Mouse (Mus musculus): ENCODE results near the gene Zyx. TPM values are rescaled to one million over a fixed set of nuclear protein-coding genes. Genes with fewer than 3 reads are reported as not detected.

Zyx gene
- polyA plus RNA-seq, 2 experiments = 152 to 176 TPM

DNA sequence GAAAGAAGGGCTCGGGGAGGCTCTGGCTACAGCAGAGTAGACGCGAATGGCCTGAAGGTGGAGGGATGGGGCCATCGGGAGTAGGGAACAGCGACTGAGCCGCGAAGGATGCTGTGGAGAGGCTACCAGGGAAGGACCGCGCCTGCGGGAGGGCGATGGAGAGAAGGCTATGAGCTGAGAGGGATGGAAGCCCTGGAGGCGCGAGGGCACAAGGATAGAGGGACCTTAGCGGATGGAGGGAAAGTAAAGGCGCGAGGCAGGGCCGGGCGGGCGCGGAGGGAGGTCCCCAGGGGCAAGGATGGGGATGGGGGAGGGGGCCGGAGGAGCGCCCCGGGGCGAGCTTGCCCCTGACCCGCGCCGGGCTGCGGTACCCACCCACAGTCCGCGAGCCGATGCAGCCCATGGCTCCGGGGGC is 25.4 kb upstream of the Zyx start:
- 0% methylated on average over 13 of the region's 32 CpGs for WGBS
- no peak overlapping the region for H3K27ac ChIP-seq (replicated peaks; ENCODE audit: low read depth, low read length)
- no peaks in the 10 kb centered on the region for H3K9me3 ChIP-seq (ENCODE audit: control insufficient read depth, low read length)
- DNase-seq (ENCODE audit: low spot score) = no peak
- no peak for TF ChIP-seq POLR2A (IDR thresholded peaks at IDR 0.05; ENCODE audit: borderline replicate concordance, extremely low read depth, insufficient read depth, insufficient read length)
- H3K4me1 ChIP-seq (ENCODE audit: control insufficient read depth, insufficient read depth, low read length) = peaks cover 5% of the 10 kb centered on the region
- ATAC-seq (ENCODE audit: low FRiP score, low read depth) = peak; percentile 20
- H3K4me2 ChIP-seq (replicated peaks; ENCODE audit: low read depth, low read length, severe bottlenecking) = peak overlapping the region; percentile 97
- peaks cover 23% of the 10 kb centered on the region for H3K27me3 ChIP-seq (ENCODE audit: control insufficient read depth, insufficient read depth, low read length)
- H3K9ac ChIP-seq (ENCODE audit: low read depth, low read length, severe bottlenecking) = peak overlapping the region; percentile 62
- peak overlapping the region; percentile 63 for H3K4me3 ChIP-seq (replicated peaks; ENCODE audit: low read length)
- H3K36me3 ChIP-seq (ENCODE audit: control insufficient read depth, insufficient read depth, low read length) = no peaks in the 10 kb centered on the region

DNA sequence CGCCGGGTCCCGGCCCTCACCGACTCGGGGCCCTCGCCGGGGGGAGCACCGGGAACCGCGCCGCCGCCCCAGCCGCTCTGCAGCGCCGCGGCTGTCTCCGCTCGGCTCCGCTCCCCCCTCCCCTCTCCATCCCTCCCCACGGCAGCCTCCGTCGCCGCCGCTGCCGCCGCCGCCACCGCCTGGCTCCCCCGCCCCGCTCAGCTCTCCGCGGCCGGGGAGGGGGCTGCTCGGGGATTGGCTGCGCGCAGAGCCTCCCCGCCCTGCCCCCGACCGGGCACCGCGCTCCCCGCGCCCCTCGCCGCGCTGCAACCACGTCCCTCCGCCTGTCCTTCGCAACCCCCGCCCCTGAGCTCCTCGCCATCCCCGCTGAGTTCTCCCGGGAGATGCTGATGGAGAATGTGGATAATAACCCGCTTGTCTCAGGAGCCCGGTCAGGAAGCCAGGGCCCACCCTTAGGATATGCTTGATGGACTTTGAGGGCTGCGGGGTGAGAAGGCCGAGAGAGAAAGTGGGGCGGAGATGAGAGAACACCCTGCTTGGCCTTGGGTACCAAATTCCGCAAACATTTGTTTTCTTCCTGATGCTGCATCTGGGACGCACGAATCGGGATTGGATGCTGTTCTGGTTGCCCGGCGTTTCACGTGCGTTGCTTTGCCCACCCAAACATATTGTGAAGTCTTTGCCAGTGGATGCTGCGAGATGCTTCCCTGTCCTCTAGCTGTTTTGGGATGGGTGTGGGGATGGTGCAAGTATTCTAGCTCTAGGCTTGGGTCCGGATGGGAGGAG is 24.8 kb upstream of the Zyx start, which contains the start of gene Fam131b:
Gene Fam131b, minus strand, starts transcription at position 162 of the 786 bp plus-strand sequence.
- under 1% methylated on average over 39 of the region's 68 CpGs for WGBS
- Histone ChIP-seq H3K4me3 (replicated peaks; ENCODE audit: low read length) (peak within 1 kb of the TSS; percentile 63), H3K4me1 (ENCODE audit: control insufficient read depth, insufficient read depth, low read length) (peaks cover 5% of the 10 kb centered on the region), H3K9ac (ENCODE audit: low read depth, low read length, severe bottlenecking) (peak within 1 kb of the TSS; percentile 62), H3K27me3 (ENCODE audit: control insufficient read depth, insufficient read depth, low read length) (peaks cover 23% of the 10 kb centered on the region), H3K36me3 (ENCODE audit: control insufficient read depth, insufficient read depth, low read length) (no peaks in the 10 kb centered on the region), H3K9me3 (ENCODE audit: control insufficient read depth, low read length) (no peaks in the 10 kb centered on the region), H3K4me2 (replicated peaks; ENCODE audit: low read depth, low read length, severe bottlenecking) (peak within 1 kb of the TSS; percentile 97), H3K27ac (replicated peaks; ENCODE audit: low read depth, low read length) (no peak within 1 kb of the TSS)
- peak; percentile 10 for DNase-seq (ENCODE audit: low spot score)
- TF ChIP-seq POLR2A (IDR thresholded peaks at IDR 0.05; ENCODE audit: borderline replicate concordance, extremely low read depth, insufficient read depth, insufficient read length) = no peak
- ATAC-seq (ENCODE audit: low FRiP score, low read depth) = peak; percentile 77

DNA sequence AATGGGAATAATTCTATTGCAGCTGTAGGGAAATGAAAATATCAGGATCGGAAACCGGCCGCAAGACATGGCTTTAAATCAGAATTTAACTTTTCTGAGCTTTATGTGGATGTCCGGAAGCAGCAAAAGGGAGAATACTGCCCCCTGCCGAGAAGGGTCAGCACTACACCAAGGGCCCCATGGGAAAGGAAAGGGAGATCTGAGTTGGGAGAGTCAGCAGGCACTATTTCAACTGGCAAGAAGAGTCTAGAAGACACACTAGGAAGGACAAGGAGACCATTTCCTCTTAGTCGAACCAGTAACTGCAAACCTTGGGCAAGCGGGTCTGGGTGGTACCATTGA is 24.2 kb upstream of the Zyx start:
- no peak for TF ChIP-seq POLR2A (IDR thresholded peaks at IDR 0.05; ENCODE audit: borderline replicate concordance, extremely low read depth, insufficient read depth, insufficient read length)

DNA sequence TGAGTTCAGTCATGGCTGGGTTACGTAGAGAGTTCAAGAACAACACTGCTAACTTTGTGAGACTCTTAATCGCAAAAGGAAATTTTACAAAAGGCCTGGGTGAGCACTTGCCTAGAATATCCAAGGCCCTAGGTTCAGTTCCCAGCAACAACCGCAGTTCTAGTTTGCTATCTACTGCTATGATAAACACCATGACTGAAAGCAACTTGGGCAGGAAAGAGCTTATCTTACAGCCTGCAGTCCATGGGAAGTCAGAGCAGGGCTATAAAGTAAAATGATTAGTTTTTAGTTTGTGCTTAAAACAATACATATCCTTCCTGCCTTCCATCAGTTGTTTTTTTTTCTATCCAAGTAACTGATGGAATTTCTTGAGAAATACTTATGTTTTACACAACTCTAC is 22.9 kb upstream of the Zyx start:
- H3K27ac ChIP-seq (replicated peaks; ENCODE audit: low read depth, low read length) = no peak overlapping the region
- no peak for ATAC-seq (ENCODE audit: low FRiP score, low read depth)
- H3K9me3 ChIP-seq (ENCODE audit: control insufficient read depth, low read length) = no peaks in the 10 kb centered on the region
- H3K4me3 ChIP-seq (replicated peaks; ENCODE audit: low read length) = no peak overlapping the region
- no peak for TF ChIP-seq POLR2A (IDR thresholded peaks at IDR 0.05; ENCODE audit: borderline replicate concordance, extremely low read depth, insufficient read depth, insufficient read length)
- peaks cover 5% of the 10 kb centered on the region for H3K4me1 ChIP-seq (ENCODE audit: control insufficient read depth, insufficient read depth, low read length)
- 89% methylated on average over 3 of the region's 3 CpGs for WGBS
- H3K9ac ChIP-seq (ENCODE audit: low read depth, low read length, severe bottlenecking) = no peak overlapping the region
- H3K4me2 ChIP-seq (replicated peaks; ENCODE audit: low read depth, low read length, severe bottlenecking) = no peak overlapping the region
- peaks cover 23% of the 10 kb centered on the region for H3K27me3 ChIP-seq (ENCODE audit: control insufficient read depth, insufficient read depth, low read length)
- no peaks in the 10 kb centered on the region for H3K36me3 ChIP-seq (ENCODE audit: control insufficient read depth, insufficient read depth, low read length)
- DNase-seq (ENCODE audit: low spot score) = no peak

More for the DNA sequence above, 24.2 kb upstream of the Zyx start:
- no peaks in the 10 kb centered on the region for H3K9me3 ChIP-seq (ENCODE audit: control insufficient read depth, low read length)
- H3K4me3 ChIP-seq (replicated peaks; ENCODE audit: low read length) = peak overlapping the region; percentile 63
- ATAC-seq (ENCODE audit: low FRiP score, low read depth) (no peak), DNase-seq (ENCODE audit: low spot score) (peak; percentile 56)
- peaks cover 23% of the 10 kb centered on the region for H3K27me3 ChIP-seq (ENCODE audit: control insufficient read depth, insufficient read depth, low read length)
- WGBS = 5% methylated on average over 7 of the region's 7 CpGs
- no peak overlapping the region for H3K27ac ChIP-seq (replicated peaks; ENCODE audit: low read depth, low read length)
- peaks cover 5% of the 10 kb centered on the region for H3K4me1 ChIP-seq (ENCODE audit: control insufficient read depth, insufficient read depth, low read length)
- H3K9ac ChIP-seq (ENCODE audit: low read depth, low read length, severe bottlenecking) = peak overlapping the region; percentile 62
- peak overlapping the region; percentile 97 for H3K4me2 ChIP-seq (replicated peaks; ENCODE audit: low read depth, low read length, severe bottlenecking)
- H3K36me3 ChIP-seq (ENCODE audit: control insufficient read depth, insufficient read depth, low read length) = no peaks in the 10 kb centered on the region

DNA sequence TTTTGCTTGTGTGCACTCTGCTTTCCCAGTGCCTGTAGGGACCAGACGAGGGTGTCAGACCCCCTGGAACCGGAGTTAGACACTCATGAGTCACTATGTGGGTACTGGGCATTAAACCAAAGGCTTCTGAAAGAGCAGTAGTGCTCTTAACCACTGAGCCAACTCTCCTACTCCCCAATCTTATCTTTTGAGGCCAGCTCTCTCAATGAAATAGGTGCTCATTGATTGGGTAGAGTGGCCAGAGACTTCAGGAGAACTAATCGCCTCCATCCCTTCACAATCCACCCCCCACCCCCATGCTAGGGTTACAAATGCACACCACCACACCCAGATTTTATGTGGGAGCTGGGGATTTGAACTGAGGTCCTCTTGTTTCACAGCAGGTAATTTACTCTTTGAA is 20.7 kb upstream of the Zyx start:
- H3K36me3 ChIP-seq (ENCODE audit: control insufficient read depth, insufficient read depth, low read length) = no peaks in the 10 kb centered on the region
- no peak overlapping the region for H3K9ac ChIP-seq (ENCODE audit: low read depth, low read length, severe bottlenecking)
- no peak overlapping the region for H3K4me3 ChIP-seq (replicated peaks; ENCODE audit: low read length)
- H3K27ac ChIP-seq (replicated peaks; ENCODE audit: low read depth, low read length) = no peak overlapping the region
- WGBS = 74% methylated on average over 3 of the region's 3 CpGs
- H3K27me3 ChIP-seq (ENCODE audit: control insufficient read depth, insufficient read depth, low read length) = peaks cover 7% of the 10 kb centered on the region
- no peak overlapping the region for H3K4me2 ChIP-seq (replicated peaks; ENCODE audit: low read depth, low read length, severe bottlenecking)
- H3K9me3 ChIP-seq (ENCODE audit: control insufficient read depth, low read length) = no peaks in the 10 kb centered on the region
- H3K4me1 ChIP-seq (ENCODE audit: control insufficient read depth, insufficient read depth, low read length) = peaks cover under 1% of the 10 kb centered on the region; the same call in 1 of the 2 replicates
- DNase-seq (ENCODE audit: low spot score) = no peak
- TF ChIP-seq POLR2A (IDR thresholded peaks at IDR 0.05; ENCODE audit: borderline replicate concordance, extremely low read depth, insufficient read depth, insufficient read length) = no peak
- ATAC-seq (ENCODE audit: low FRiP score, low read depth) = no peak
